Mouse (Mus musculus) midbrain, postnatal 0 days (tissue): ENCODE data around the gene Lrwd1. TPM values are rescaled to one million over a fixed set of nuclear protein-coding genes. Genes with fewer than 3 reads are reported as not detected.

ENCODE experiments used
- ATAC-seq: fragments of 200-750 bp; cut with Nextera tagmentation; 2 replicates; pipeline ENCODE4 v1.8.0; 2017; ENCODE audit warnings: moderate number of reproducible peaks, mild to moderate bottlenecking, moderate TSS enrichment, moderate library complexity; ENCODE audit not compliant: low FRiP score
- DNase-seq: peaks from one replicate; pipeline ENCODE4 v3.0.0-alpha.2; 2015; ENCODE audit warnings: low spot score
- H3K27ac ChIP-seq: fragments of 300-500 bp; sonication (generic); 2 replicates; pipeline ENCODE4 v1.5.1; 2014; ENCODE audit warnings: low read depth, mild to moderate bottlenecking, low read length, mixed read lengths
- H3K27me3 ChIP-seq: fragments of 300-500 bp; sonication (generic); 2 replicates; pipeline ENCODE4 v1.6.1; 2014; ENCODE audit warnings: low read length, control low read depth, mixed read lengths; ENCODE audit not compliant: insufficient read depth
- H3K36me3 ChIP-seq: fragments of 300-500 bp; sonication (generic); 2 replicates; pipeline ENCODE4 v1.6.1; 2014; ENCODE audit warnings: low read length, control low read depth, mixed read lengths; ENCODE audit not compliant: insufficient read depth
- H3K4me1 ChIP-seq: fragments of 300-500 bp; sonication (generic); 2 replicates; pipeline ENCODE4 v1.6.1; 2014; ENCODE audit warnings: mild to moderate bottlenecking, control low read depth, antibody characterized with exemption, low read length, mixed read lengths; ENCODE audit not compliant: insufficient read depth
- H3K4me2 ChIP-seq: fragments of 300-500 bp; sonication (generic); 2 replicates; pipeline ENCODE4 v1.6.1; 2014; ENCODE audit warnings: low read depth, mild to moderate bottlenecking, low read length, mixed read lengths; ENCODE audit not compliant: poor library complexity, severe bottlenecking
- H3K4me3 ChIP-seq: fragments of 300-500 bp; sonication (generic); 2 replicates; pipeline ENCODE4 v1.5.1; 2014; ENCODE audit warnings: low read depth, mild to moderate bottlenecking, low read length, moderate library complexity
- H3K9ac ChIP-seq: fragments of 300-500 bp; sonication (generic); replicated peaks from 2 replicates; pipeline ENCODE4 v1.6.1; 2014; ENCODE audit warnings: mild to moderate bottlenecking, low read length, moderate library complexity, mixed read lengths; ENCODE audit not compliant: poor library complexity, severe bottlenecking
- H3K9me3 ChIP-seq: fragments of 300-500 bp; sonication (generic); 2 replicates; pipeline ENCODE4 v1.6.1; 2016; ENCODE audit warnings: low read length, control low read depth
- CTCF ChIP-seq: IDR thresholded peaks from 2 replicates; pipeline ENCODE4 v1.5.1; 2016; ENCODE audit warnings: antibody characterized with exemption, mild to moderate bottlenecking
- WGBS: fragments of 180-500 bp; shearing (Covaris S2); extraction: QIAGEN DNeasy Blood & Tissue Kit; methylation state at CpG from one replicate; pipeline ENCODE4 v1.1.7; 2014; 5-methylcytosine and 5-hydroxymethylcytosine counted together
- microRNA-seq: library from miRNA; unstranded; fragments of <30 nt; microRNA quantifications from one replicate; pipeline ENCODE4, GENCODE M21; 2016; ENCODE audit warnings: borderline number of aligned reads
- polyA plus RNA-seq: library from polyadenylated mRNA; unstranded; fragments of >200 nt; fragmentation: Nextera tagmentation; extraction: Ambion mirVana; gene quantifications from 2 replicates; pipeline ENCODE4 v1.2.1, GENCODE M21; 2015
- total RNA-seq: library from RNA; depleted of rRNA; stranded (reverse); fragments of >200 nt; gene quantifications from 2 replicates; pipeline ENCODE4 v1.2.3, GENCODE M21; 2014; rRNA removed

Lrwd1 gene
- total and polyA plus RNA-seq, 2 experiments from 2014 or later: 16.3 to 33.2 TPM

DNA sequence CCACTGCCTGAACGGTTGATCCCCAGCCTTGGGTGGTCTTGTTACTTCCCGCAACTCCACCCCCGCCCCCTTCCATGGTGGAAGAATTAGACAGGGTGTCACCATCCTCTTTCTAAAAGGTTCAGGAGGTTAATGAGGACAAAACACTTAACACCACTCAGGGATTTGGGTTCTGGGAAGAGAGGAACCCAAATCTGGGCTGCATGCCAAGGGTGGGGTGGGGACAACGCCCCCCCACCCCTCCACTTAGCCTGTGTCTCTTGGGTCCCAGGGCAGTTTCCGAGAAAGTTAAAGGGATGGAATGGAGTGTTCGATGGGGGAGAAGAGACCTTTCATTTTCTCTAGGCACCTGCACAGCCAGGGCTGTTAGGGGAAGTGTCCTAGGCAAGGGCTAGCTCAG, 62.8 kb downstream of the Lrwd1 start:
- WGBS: 54% methylated on average over 6 of the region's 6 CpGs
- no peak overlapping the region for H3K4me2 ChIP-seq
- no peak for ATAC-seq
- TF ChIP-seq CTCF: no peak
- H3K36me3 ChIP-seq: no peaks in the 10 kb centered on the region
- no peaks in the 10 kb centered on the region for H3K27me3 ChIP-seq
- no peak overlapping the region for H3K4me3 ChIP-seq
- no peaks in the 10 kb centered on the region for H3K9me3 ChIP-seq
- no peaks in the 10 kb centered on the region for H3K4me1 ChIP-seq
- no peak for DNase-seq
- no peak overlapping the region for H3K9ac ChIP-seq
- no peak overlapping the region for H3K27ac ChIP-seq

Small RNA genes lying within 50 kb of the gene (microRNA-seq; reads per million reads assigned to microRNA genes)
- 2.7 reads per million for gene Mir7035

Other genes with a start within 250 kb of the Lrwd1 start
- gene Hspb1, start 248.2 kb downstream of the Lrwd1 start, total RNA-seq: 26.2 and 28.8 TPM in 2 replicates
- gene Hspb1, start 248.2 kb downstream of the Lrwd1 start, polyA plus RNA-seq: 19.2 and 19.3 TPM in 2 replicates
- 357 and 411 TPM in 2 replicates for gene Ywhag, start 201.5 kb downstream of the Lrwd1 start, total RNA-seq
- 906 and 919 TPM in 2 replicates for gene Ywhag, start 201.5 kb downstream of the Lrwd1 start, polyA plus RNA-seq
- gene Ssc4d, start 161.5 kb downstream of the Lrwd1 start, total RNA-seq: 8.0 and 8.9 TPM in 2 replicates
- 3.6 TPM in 2 replicates for gene Ssc4d, start 161.5 kb downstream of the Lrwd1 start, polyA plus RNA-seq
- gene Zp3, start 156.0 kb downstream of the Lrwd1 start, total RNA-seq: 0.99 TPM in 1 of 2 replicates, not detected in the other
- gene Zp3, start 156.0 kb downstream of the Lrwd1 start, polyA plus RNA-seq: 0.21 and 0.27 TPM in 2 replicates
- gene Dtx2, start 141.3 kb downstream of the Lrwd1 start, total RNA-seq: 22.3 and 25.4 TPM in 2 replicates
- 20.1 and 20.5 TPM in 2 replicates for gene Dtx2, start 141.3 kb downstream of the Lrwd1 start, polyA plus RNA-seq
- not detected in 2 replicates for gene Upk3b, start 97.6 kb downstream of the Lrwd1 start, total RNA-seq
- gene Upk3b, start 97.6 kb downstream of the Lrwd1 start, polyA plus RNA-seq: not detected in 2 replicates
- not detected in 2 replicates for gene Upk3bl, start 81.6 kb downstream of the Lrwd1 start, total RNA-seq
- gene Upk3bl, start 81.6 kb downstream of the Lrwd1 start, polyA plus RNA-seq: not detected in 2 replicates
- 30.6 and 31.3 TPM in 2 replicates for gene Rasa4, start 52.2 kb downstream of the Lrwd1 start, total RNA-seq
- 26.8 and 29.6 TPM in 2 replicates for gene Rasa4, start 52.2 kb downstream of the Lrwd1 start, polyA plus RNA-seq
- gene Polr2j, start 19.4 kb downstream of the Lrwd1 start, total RNA-seq: 129 and 142 TPM in 2 replicates
- 230 and 237 TPM in 2 replicates for gene Polr2j, start 19.4 kb downstream of the Lrwd1 start, polyA plus RNA-seq
- 16.7 and 21.2 TPM in 2 replicates for gene Alkbh4, start 72 bp upstream of the Lrwd1 start, total RNA-seq
- gene Alkbh4, start 72 bp upstream of the Lrwd1 start, polyA plus RNA-seq: 15.0 and 17.6 TPM in 2 replicates
- gene Orai2, start 34.6 kb upstream of the Lrwd1 start, total RNA-seq: 108 and 136 TPM in 2 replicates
- 68.8 and 70.8 TPM in 2 replicates for gene Orai2, start 34.6 kb upstream of the Lrwd1 start, polyA plus RNA-seq
- gene Prkrip1, start 62.9 kb upstream of the Lrwd1 start, total RNA-seq: 7.9 and 24.0 TPM in 2 replicates
- 64.9 and 68.9 TPM in 2 replicates for gene Prkrip1, start 62.9 kb upstream of the Lrwd1 start, polyA plus RNA-seq
- gene Sh2b2, start 110.5 kb upstream of the Lrwd1 start, total RNA-seq: 51.2 and 58.0 TPM in 2 replicates
- gene Sh2b2, start 110.5 kb upstream of the Lrwd1 start, polyA plus RNA-seq: 20.9 and 21.6 TPM in 2 replicates